Mouse (Mus musculus) adrenal gland, postnatal 25 days (tissue): ENCODE data around the gene Eefsec. TPM values are rescaled to one million over a fixed set of nuclear protein-coding genes. Genes with fewer than 3 reads are reported as not detected.

Experiments
- DNase-seq: peaks from one replicate; pipeline ENCODE4 v3.0.0; 2021; ENCODE audit warnings: mixed read lengths
- total RNA-seq: library from RNA; stranded (reverse); gene quantifications from 2 replicates; pipeline ENCODE4 v1.2.3, GENCODE M21; 2021

Eefsec gene
- total RNA-seq, 1 experiment from 2014 or later = 16.6 TPM

DNA sequence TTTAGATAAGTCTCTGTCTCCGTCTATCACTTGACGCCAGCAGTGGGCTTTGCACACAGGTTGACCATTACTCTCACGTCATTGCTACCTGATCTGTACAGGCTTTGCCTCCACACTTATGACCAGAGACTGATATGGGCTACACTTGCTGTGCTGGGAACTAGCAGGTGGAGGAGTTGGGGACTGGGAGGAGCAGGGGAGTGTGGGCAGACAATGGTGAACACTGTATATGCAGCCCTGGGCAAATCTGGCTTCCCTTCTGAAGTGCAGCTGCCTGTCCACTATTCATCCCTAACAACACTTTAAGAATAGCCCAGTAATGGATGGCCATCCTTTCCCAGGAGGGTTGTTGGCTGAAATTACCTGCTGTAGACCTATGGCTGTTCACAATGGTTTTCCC, 103.4 kb downstream of the Eefsec start:
- DNase-seq = no peak

DNA sequence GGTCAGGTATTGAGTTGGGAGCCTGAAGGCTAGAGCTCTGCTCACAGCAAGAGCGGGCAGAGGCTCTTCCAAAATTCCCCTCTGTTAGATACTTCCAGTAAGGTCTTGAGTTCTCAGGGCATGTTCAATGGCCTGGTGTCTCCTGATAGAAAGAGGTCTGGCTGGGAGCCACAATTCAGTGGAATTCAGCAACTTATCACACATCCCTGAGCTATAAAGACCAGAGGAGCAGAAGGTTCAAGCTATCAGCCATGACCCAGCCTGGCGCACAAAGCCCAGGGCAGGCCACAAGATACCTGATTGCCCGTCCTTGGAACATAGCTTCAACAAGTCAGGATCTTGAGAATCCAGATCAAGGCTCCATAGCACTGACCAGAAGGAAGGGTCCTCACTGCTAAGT, 105.2 kb downstream of the Eefsec start:
- no peak for DNase-seq

DNA sequence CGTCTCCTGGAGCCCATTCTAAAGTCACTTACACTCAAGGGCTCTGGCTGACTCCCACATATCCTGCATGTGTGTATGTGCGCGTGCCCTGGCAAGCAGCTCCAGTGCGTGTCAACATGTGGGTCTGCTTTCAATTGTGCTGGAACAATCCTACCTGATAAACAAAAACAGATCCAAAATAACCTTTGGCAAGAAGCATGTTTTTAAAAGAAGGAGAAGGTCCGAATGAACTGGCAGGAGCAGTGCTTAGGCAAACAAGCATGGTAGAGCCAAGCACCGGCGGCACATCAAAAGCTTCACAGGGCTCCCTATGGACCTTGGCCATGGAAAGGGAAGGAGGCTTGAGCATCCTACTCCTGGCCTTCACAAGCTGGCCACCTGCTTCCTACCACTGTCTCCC, 105.6 kb downstream of the Eefsec start:
- no peak for DNase-seq

DNA sequence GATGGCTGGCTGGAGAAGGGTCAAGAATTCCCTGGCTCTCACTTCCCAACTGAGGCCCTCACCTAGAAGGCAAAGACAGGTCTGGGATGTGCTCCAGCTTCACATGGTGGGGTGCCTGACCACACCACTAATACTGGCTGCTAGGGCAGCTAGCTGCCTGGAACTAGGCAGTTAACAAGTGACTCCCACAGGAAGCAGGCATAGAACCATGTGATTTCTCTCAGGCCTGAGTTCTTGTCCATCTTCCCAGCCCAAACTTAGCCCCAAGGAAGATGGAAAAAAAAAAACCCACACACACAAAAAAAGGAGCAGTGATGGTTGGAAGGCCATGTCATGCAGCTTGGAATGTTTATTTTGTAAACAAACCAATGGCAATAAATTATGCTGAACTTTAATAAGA, 117.0 kb downstream of the Eefsec start:
- DNase-seq = no peak

DNA sequence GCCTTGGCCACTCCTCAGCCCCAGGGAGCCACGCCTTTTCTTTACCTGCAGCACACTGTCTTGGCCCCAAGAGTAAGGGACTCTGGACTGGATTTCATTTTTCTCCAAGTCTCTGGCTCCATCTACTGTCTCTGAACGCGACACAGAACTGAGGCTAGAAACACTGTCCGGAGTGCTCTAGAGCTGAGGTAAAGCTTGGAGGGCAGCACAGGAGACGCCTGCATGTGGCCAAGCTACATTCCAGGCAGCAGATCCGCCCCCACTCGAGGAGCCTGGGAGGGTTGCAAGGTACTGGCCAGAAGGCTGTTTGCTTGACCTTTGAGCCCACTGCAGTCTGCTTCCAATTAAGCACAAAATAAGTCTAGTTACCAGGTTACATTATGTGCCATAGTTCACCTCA, 124.5 kb downstream of the Eefsec start:
- no peak for DNase-seq

DNA sequence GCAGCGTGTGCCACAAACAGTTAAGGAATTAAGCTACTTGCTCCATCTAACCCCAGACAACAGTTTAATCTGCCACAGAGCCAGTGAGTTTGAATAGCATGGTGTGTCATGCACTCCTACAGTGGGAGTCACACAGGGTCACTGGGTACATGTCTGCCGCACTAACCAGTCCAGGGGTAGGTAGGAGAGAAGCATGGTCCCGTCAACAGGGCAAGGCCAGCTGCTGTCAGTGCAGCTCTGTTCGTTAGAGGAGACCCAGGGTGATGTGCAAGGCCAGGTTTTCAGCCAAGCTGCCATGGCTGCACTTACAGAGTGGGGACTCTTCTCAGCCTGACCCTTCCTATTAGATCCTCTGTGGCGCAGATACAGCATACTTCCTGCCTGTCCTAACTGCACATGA, 125.1 kb downstream of the Eefsec start:
- DNase-seq = no peak

DNA sequence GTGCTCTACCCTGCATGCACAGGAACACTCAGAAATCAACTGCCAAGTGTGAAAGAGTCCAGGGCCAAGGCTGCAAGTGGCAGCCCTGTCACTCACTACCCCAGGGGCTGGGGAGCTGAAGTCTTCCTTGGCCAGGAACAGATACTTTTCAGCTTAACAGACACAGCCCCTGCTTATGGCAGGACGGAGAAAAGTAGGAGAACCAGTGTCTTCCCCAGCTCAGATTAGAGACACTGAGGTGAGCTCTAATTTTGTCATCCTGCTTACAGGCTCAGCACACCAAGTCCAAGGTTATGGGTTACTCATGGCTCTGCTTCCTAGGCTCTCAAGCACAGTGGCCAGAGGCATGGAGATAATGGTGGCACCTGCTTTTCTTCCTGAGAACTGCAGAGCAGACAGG, 126.6 kb downstream of the Eefsec start:
- no peak for DNase-seq

DNA sequence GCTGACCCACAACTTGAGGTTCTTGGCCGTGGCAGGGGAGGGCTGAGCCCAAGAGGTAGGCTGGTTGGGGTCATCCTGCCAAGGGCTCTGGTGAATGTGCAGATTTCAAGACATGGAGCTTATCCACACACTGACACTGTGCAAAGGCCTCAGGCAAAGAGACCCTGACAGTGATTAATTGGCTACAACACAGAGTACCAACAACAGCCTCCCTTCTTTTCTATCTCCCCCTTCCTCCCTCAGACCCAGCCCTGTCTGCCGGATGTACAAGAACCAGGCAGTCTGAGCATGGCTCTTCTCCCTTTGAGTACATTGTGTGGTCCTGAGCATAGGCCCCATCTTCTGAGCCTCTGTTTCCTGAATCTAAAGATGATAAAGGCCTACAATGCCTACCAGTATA, 131.0 kb downstream of the Eefsec start:
- DNase-seq = no peak

DNA sequence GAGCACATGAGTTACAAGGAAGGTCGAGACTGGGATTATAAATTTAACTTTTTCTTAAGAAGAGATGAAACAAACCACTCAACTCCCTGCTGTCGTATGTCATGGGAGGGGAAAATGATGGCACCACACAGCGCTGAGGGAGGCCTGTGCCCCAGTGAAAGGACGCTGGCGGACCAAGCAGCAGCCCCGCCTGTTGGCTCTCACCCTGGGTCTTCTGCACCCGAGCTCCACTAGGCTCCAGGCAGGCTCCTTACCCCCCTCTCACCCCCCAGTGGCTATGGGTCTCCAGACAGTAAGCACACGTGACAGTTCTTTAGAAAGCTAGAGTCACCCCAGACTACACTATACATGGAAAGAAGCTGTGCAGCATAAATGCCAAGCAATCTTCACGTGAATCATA, 132.4 kb downstream of the Eefsec start:
- DNase-seq = no peak

DNA sequence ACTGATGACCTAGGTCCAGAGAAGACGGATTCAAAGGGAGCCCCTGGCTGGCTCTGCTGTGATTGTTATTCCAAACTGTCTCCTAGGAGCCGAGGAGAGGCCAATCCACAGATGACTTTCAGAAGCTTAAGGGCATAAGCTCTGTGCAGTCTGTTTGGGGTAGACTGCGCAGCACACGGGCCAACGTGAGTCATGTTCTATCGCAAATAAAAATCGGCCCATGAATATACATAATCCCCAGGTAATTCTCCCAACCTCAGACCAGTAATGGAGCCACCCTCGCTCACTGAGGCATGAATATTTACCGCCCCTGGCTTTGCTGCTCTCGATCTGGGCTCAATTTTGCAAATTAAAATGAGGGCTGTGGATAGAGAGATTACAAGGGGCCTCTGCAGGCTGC, 134.7 kb downstream of the Eefsec start:
- DNase-seq = no peak

DNA sequence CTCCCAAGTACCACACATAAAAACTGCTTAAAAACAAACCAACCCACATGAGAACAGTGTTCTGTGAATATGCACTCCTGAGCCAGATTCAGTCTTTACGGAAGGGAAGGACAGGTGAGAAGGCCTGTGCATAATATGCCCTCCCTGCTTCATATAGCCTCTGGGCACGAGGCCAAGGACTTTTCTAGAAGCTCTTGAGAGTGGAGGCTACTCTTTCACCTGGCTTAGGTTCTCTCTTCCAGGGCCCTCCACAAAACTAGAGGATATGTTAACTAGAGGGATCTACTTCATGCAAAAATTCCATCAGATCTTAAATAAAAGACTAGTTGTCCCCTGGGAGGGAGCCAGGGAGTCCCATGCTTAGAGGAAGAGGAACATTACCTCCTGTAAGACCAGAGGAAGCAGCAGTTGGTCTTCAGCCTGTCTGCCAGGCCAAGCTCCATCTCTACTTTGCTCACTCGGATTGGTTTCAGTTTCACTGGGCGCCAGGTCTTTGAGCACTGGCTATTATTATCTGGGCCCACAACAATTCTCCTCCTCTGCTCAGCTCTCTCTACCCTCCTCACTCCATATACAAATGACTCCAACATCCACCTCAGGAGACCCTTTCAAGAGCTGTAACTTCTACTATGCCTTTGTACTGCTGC, 140.1 kb downstream of the Eefsec start:
- DNase-seq = no peak

DNA sequence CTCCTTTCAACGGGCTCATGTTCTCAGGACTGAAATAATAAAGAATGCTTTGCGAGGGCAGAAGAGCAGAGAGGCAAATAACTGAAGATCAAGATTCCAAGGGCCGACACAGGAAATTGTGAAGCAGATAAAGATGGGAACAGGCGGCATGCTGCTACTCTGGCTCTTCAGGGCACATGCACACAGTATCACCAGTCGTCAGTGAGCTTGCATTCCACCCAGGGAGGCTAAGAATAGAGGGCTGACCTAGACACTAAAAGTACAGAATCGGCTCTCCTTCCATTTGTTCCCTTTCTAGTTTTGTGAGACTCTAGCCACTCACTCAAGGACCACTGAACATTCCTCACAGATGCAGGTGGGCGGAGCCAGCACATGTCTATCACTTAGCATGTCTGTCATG, 145.1 kb downstream of the Eefsec start:
- no peak for DNase-seq

DNA sequence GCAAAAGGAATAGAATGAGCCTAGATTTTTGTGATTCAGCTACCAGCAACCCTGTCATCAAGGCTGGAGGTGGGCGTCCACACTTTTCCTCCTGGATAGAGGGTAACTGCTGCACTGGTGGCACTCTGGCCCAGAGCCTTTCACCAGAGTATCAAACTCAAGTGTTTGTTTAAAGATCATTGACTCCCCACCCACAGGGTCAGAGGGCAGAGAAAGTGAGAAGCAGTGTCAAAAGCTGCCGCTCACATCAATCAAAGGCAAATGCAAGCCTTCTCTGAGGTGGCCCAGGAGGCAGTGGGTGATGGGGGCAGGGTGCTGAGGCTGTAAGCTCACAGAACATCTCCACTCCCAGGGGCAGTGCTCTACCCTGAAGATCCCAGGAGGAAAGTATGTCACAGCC, 146.8 kb downstream of the Eefsec start:
- DNase-seq = no peak

DNA sequence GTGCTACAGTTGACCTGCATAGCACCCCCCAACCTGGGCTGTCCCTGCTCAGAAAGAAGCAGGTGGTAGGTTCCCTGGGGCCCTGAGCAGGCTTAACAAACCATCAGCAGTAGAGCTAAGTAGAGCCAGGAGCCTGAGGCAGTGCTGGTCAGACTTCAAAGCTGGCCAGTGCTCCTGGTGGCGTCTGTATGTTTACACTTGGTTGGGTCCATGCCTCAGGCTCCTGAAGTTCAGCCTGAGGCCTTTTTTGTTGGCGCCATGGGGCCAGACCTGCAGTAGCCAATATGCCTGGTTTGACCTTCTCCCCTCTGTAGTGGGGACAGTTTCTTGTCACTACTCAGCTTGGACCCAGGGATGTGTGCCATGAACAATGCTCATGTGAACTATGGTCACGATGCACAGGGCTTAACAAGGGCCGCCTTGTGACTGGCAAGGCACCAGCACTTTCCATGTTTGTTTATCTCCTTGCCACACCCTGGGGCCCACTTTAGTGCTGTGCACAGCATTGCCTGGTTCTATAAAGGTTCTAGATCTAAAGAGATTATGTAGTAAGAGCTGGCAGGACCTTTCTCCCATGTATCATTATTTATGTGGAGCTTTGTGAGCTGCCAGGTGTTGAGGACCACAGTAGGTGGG, 153.9 kb downstream of the Eefsec start:
- DNase-seq = no peak

DNA sequence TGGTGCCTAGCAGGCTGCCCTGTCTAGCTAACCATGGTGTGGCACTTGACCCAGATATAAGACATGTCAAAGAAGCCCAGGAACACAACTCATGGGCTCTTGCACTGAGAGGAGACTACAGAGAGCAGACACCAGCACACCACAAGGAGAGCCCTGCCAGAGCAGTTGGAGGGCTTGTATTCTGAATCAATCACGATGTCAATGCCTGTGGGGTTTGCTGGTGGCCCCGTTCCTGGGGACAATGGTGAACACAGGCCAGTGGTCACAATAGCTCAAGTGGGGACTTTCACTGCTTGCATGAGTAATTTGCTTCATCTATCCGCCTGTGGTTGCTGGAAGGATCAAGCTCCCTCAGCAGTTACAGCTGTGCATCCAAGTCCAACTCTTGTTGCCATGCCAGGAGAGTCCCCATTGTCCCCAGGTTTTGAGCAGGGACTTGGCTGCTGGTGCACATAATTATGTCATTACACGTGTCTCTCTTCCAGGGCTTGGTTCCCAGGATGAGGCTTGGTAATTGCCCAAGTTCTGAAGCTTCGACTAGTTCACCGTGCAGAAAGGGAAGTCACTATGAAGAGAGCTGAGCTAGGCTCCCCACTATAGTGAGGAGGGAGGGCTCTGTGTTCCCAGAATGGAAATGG, 156.1 kb downstream of the Eefsec start:
- DNase-seq = no peak

DNA sequence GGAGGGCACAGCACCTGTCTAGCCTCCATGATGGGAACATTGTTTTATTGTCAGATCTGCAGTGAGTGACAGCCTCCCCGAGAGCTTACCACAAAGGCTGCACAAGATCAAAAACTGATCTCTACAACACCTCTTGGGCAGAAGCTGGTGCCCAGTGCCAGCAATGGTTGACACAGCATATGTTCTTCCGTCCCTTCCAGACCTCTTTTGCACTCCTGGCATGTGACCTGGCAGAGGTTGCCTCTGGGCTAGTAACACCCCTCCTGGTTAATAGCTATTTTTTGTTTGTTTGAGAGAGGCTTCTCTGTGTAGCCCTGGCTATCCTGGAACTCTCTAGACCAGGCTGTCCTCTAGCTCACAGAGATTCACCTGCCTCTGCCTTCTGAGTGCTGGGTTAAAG, 168.2 kb downstream of the Eefsec start:
- no peak for DNase-seq

DNA sequence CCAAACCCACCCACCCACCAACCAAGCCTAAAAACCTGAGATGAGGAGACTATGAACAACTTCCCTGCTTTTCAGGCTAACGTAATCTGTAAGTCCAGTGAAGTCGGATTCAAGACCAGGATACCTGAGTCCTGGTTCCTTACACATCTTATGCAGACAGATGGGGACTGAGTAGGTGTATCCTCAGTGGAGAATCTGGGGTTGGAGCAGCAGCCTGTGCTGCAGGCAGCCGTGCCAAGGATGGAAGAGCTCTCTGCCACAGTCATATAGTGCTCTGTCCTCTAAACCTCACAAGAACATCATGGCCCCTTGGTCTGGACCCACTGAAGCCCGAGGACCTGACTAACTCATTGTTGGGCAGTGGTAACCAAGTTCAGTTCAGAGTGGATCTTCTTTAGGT, 169.1 kb downstream of the Eefsec start:
- DNase-seq = no peak

DNA sequence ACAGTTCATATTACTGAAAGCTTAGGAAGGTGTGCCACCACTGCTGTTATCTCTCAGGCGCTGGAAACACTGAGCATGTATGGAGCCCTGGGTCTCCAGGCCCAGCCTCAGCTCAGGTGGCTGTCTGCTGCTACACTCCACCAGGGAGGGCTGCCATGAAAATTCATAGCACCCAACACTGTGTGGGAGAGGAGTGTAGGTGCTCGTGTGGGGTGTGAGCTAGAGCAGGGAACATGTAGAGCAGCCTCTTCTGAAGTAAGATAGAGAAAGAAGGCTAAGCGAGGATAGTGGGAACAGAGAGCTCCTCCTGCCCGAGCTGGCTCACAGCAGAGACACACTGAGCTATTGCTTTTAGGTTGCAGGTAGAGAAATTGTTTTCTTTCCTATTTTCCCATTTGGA, 170.1 kb downstream of the Eefsec start:
- DNase-seq = no peak

DNA sequence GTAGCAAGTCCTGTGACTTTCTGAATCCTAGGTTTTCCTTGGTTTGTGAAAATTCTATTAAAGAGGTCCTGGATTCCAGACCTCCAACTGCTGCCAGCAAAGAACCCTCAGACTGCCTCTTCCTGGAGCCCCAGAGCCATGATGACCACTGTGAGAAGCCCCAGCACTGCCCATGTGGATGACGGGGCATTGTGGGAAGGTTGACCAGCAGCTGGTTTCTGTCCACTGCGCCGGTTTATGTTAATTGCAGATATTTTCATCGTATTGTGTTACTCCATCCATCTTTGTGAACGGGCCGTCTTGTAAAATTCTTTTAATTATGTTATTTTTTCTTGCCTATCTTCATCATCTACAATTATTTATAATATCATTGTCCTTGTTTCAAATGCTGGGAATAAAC, 171.7 kb downstream of the Eefsec start:
- DNase-seq = no peak

DNA sequence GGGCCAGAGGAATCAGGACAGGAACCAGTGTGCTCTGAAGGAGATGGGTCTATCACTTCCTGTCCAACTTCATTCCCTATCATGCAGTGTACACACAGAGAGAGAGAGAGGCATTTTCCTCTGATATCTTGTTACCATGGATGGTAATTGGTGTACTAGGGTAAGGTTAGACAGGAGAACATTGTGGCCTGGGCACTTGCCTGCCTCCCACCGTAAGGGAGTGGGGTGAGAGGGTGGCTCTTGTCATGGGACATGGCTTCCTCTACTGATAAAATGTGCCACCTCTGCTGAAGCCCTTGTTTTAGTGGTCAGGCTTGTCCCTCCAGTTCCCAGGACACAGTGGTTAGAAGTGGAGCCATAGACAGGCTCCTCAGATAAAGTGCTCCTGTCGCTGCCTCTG, 178.4 kb downstream of the Eefsec start:
- DNase-seq = no peak

DNA sequence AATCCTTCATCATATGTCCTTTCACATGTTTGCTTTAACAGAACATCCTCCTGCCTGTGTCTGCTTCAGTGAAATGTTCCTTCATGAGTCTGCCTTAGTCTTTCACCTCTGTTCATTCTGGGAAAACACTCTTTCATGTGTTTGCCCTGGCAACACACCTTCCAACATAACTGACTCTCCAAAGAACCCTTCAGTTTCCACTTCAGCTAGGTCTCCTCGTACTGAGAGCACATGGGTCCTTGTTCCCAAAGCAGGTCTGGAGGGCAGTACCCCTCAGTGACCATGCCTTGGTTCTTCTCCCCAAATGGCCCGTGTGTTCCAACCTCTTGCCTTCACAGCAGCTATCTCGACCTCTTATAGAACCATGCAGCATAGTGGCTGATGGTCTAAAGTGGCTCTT, 179.3 kb downstream of the Eefsec start:
- DNase-seq = no peak

DNA sequence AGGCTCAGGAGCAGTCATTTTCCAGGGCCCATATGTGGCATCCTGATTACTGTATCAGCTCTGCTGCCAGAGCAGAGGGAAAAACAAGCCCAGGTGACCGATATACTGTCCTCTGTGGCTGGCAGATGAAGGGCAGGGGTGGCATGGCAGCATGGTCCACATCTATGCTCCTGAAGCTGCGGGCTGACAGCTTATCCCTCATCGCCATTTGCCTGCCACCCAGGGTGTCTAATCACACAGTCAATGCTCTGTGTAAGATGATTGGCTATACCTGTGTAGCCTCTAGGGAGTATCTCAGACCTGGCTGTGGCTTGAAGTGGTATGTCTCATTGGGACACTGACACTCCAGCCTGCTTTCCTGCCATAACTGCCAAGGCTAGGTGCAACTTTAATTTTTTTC, 180.3 kb downstream of the Eefsec start:
- no peak for DNase-seq

DNA sequence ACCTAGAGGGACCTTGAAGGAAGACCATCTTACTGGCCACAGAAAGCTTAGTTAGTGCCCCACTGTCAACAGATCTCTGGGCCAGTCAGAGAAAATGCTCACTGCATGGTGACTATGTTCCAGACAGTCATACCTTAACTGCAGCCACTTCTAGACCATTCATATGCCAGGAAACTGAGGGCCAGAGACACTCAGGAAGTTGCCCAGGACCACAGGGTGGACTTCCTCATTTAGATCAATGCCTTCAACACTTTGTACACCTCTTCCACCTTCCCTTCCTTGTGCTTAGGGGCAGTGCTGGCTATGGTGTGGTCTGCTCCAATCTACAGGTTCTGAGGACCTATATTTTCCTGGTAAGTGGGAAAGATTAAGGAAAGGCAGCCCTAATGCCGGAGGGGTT, 181.0 kb downstream of the Eefsec start:
- DNase-seq = no peak

DNA sequence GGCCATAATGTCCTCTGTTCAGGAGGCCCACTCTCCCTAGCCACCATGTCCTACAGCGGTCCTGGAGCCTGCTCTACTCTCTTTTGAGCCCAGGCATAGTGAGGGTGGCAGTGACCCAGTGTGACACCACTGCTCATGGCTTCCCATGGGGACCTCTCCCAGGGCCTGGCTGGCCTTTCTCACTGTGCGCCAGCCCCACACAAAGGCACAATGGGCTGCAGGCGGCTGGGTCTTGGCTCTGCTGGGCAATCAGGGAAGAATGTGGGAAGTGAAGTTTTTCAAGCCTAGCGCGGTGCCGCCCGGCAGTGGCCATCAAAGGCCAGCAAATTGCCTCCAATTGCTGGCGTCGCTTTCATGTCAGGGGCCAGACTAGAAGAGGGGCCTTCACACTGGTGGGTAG, 184.2 kb downstream of the Eefsec start:
- no peak for DNase-seq
